23 mouse cellular contexts compared by ENCODE assay signal in genomic region chr7:18779337-18779781, GRCm38 (mm10). TPM values are rescaled to one million over a fixed set of nuclear protein-coding genes. Genes with fewer than 3 reads are reported as not detected.
DNase-seq lines count a peak whose midpoint lies in the region; ATAC-seq lines count a peak whose summit lies in the region.
"Had no signal": no experiment of that assay in that cellular context is flagged by ENCODE, and none has a peak within 500 bp of the region (broad histone marks: within the 10 kb centered on the region; RNA-seq: fewer than 3 reads in every experiment).

No protein-coding gene starts in this region.

- peak; percentile 70 for ATAC-seq in heart, embryonic 16.5 days (replicated peaks; ENCODE audit: extremely low read depth, insufficient read depth, low FRiP score)
- ATAC-seq in heart, embryonic 11.5 days (replicated peaks; ENCODE audit: insufficient number of reproducible peaks, low FRiP score, low TSS enrichment) = no peak
- peak; percentile 75 for ATAC-seq in lung, embryonic 16.5 days (ENCODE audit: low read depth)
- ATAC-seq: forebrain, embryonic 13.5 days had no signal

- no peak for DNase-seq in lung, adult 18-20 months
- DNase-seq in Muller cell, postnatal 12 days (ENCODE audit: inconsistent ontology term) = peak; percentile 14
- DNase-seq in heart, postnatal 4 days = peak; percentile 9
- DNase-seq in adrenal gland, postnatal 10 days = no peak
- DNase-seq: adrenal gland, adult 2 months; cerebellum, adult 9-11 months; gastrocnemius, postnatal 10 days; kidney, adult 8-10 months; liver had no signal

- H3K4me2 ChIP-seq in heart, embryonic 16.5 days (ENCODE audit: low read depth, low read length) = no peak overlapping the region
- no peak overlapping the region for H3K4me2 ChIP-seq in heart, embryonic 11.5 days
- no peak overlapping the region for H3K4me2 ChIP-seq in lung, embryonic 16.5 days (ENCODE audit: low read depth, low read length)
- H3K4me2 ChIP-seq: forebrain, embryonic 13.5 days; hindbrain, embryonic 12.5 days had no signal

- no peak overlapping the region for H3K9ac ChIP-seq in heart, embryonic 16.5 days (ENCODE audit: low read length)
- no peak overlapping the region for H3K9ac ChIP-seq in heart, embryonic 11.5 days (ENCODE audit: low read depth, low read length)
- no peak overlapping the region for H3K9ac ChIP-seq in lung, embryonic 16.5 days (ENCODE audit: low read length)
- H3K9ac ChIP-seq: forebrain, embryonic 13.5 days; hindbrain, embryonic 12.5 days had no signal

- H3K36me3 ChIP-seq in heart, embryonic 16.5 days (ENCODE audit: control insufficient read depth, insufficient read depth) = no peaks in the 10 kb centered on the region
- no peaks in the 10 kb centered on the region for H3K36me3 ChIP-seq in heart, embryonic 11.5 days (ENCODE audit: control insufficient read depth, insufficient read depth, low read length)
- no peaks in the 10 kb centered on the region for H3K36me3 ChIP-seq in lung, embryonic 16.5 days (ENCODE audit: control insufficient read depth, insufficient read depth, low read length)
- H3K36me3 ChIP-seq: hindbrain, embryonic 12.5 days had no signal

- no peaks in the 10 kb centered on the region for H3K4me1 ChIP-seq in heart, embryonic 16.5 days (ENCODE audit: control insufficient read depth, insufficient read depth, low read length)
- no peaks in the 10 kb centered on the region for H3K4me1 ChIP-seq in heart, embryonic 11.5 days (ENCODE audit: control insufficient read depth, insufficient read depth, low read length)
- H3K4me1 ChIP-seq in lung, embryonic 16.5 days (replicated peaks; ENCODE audit: control insufficient read depth, insufficient read depth, low read length) = no peaks in the 10 kb centered on the region
- H3K4me1 ChIP-seq: forebrain, embryonic 13.5 days; hindbrain, embryonic 12.5 days had no signal

- H3K4me3 ChIP-seq in heart, embryonic 16.5 days (ENCODE audit: low read length) = no peak overlapping the region
- no peak overlapping the region for H3K4me3 ChIP-seq in heart, embryonic 11.5 days (ENCODE audit: low read depth, low read length)
- no peak overlapping the region for H3K4me3 ChIP-seq in lung, embryonic 16.5 days (ENCODE audit: low read length)
- H3K4me3 ChIP-seq: forebrain, embryonic 13.5 days; hindbrain, embryonic 12.5 days had no signal

- H3K27ac ChIP-seq in heart, embryonic 16.5 days (ENCODE audit: low read length) = peak overlapping the region; percentile 63; the same call in 1 of the 2 replicates
- no peak overlapping the region for H3K27ac ChIP-seq in heart, embryonic 11.5 days (ENCODE audit: low read depth, low read length)
- no peak overlapping the region for H3K27ac ChIP-seq in lung, embryonic 16.5 days (ENCODE audit: low read length)
- H3K27ac ChIP-seq: forebrain, embryonic 13.5 days; hindbrain, embryonic 12.5 days had no signal

- H3K9me3 ChIP-seq in heart, embryonic 16.5 days (replicated peaks; ENCODE audit: control insufficient read depth, low read length) = no peaks in the 10 kb centered on the region
- H3K9me3 ChIP-seq in heart, embryonic 11.5 days (replicated peaks; ENCODE audit: control insufficient read depth, low read length) = no peaks in the 10 kb centered on the region; the same call in 1 of the 2 replicates
- no peaks in the 10 kb centered on the region for H3K9me3 ChIP-seq in lung, embryonic 16.5 days (ENCODE audit: control insufficient read depth, low read length)
- H3K9me3 ChIP-seq: forebrain, embryonic 13.5 days; hindbrain, embryonic 12.5 days had no signal

- H3K27me3 ChIP-seq in heart, embryonic 16.5 days (ENCODE audit: control insufficient read depth, insufficient read depth, low read length) = no peaks in the 10 kb centered on the region
- no peaks in the 10 kb centered on the region for H3K27me3 ChIP-seq in heart, embryonic 11.5 days (ENCODE audit: control insufficient read depth, insufficient read depth, low read length)
- H3K27me3 ChIP-seq in lung, embryonic 16.5 days (ENCODE audit: control insufficient read depth, insufficient read depth, low read depth, low read length) = no peaks in the 10 kb centered on the region
- H3K27me3 ChIP-seq: forebrain, embryonic 13.5 days; hindbrain, embryonic 12.5 days had no signal

RNA-seq across cellular contexts. Expression of gene Psg19, which starts 19.0 kb away (rescaled TPM):
- polyA plus RNA-seq in heart, embryonic 16.5 days (2015; fragmentation: Nextera tagmentation; extraction: Ambion mirVana) = not detected in 2 replicates
- not detected in 2 replicates for polyA plus RNA-seq in heart, embryonic 11.5 days (2014; fragmentation: Nextera tagmentation; extraction: Ambion mirVana)
- not detected in 2 replicates for polyA plus RNA-seq in lung, embryonic 16.5 days (2015; fragmentation: Nextera tagmentation; extraction: Ambion mirVana)
- total RNA-seq in heart, postnatal 4 days (2021) = not detected
- not detected for total RNA-seq in adrenal gland, postnatal 10 days (2021)
- total RNA-seq: adrenal gland, adult 2 months; gastrocnemius, postnatal 10 days; heart, adult 18-20 months; layer of hippocampus, postnatal 25 days; left cerebral cortex, postnatal 25 days had no signal
- polyA plus RNA-seq: adrenal gland, adult 2 months; cortical plate, adult 2 months; embryonic facial prominence, embryonic 11.5 days; forebrain, embryonic 13.5 days; hindbrain, embryonic 12.5 days; liver, embryonic 16.5 days; stomach, embryonic 16.5 days; thymus, postnatal 0 days; urinary bladder, adult 2 months had no signal

RNA-seq across cellular contexts. Expression of gene Psg17, which starts 42.0 kb away (rescaled TPM):
- polyA plus RNA-seq in heart, embryonic 16.5 days (2015; fragmentation: Nextera tagmentation; extraction: Ambion mirVana) = not detected in 2 replicates
- polyA plus RNA-seq in heart, embryonic 11.5 days (2014; fragmentation: Nextera tagmentation; extraction: Ambion mirVana) = 0.14 TPM in 1 of 2 replicates, not detected in the other
- polyA plus RNA-seq in lung, embryonic 16.5 days (2015; fragmentation: Nextera tagmentation; extraction: Ambion mirVana) = 0.06 TPM in 1 of 2 replicates, not detected in the other
- not detected for total RNA-seq in heart, postnatal 4 days (2021)
- total RNA-seq in adrenal gland, postnatal 10 days (2021) = not detected
- total RNA-seq: adrenal gland, adult 2 months; gastrocnemius, postnatal 10 days; heart, adult 18-20 months; layer of hippocampus, postnatal 25 days; left cerebral cortex, postnatal 25 days had no signal
- polyA plus RNA-seq: adrenal gland, adult 2 months; embryonic facial prominence, embryonic 11.5 days; forebrain, embryonic 13.5 days; hindbrain, embryonic 12.5 days; liver, embryonic 16.5 days had no signal

Comparison
In these comparisons a context has a peak if more than half of its experiments do, and no peak if none do; other contexts are left out.
1. DNase-seq: peak in Muller cell, postnatal 12 days (single experiment) and heart, postnatal 4 days (single experiment); none in lung, adult 18-20 months (0 of 2) and adrenal gland, postnatal 10 days (single experiment).